Mouse (Mus musculus) midbrain, postnatal 0 days (tissue): ENCODE measurements around the gene Pcbp2. TPM values are rescaled to one million over a fixed set of nuclear protein-coding genes. Genes with fewer than 3 reads are reported as not detected.

Experiments
- ATAC-seq: fragments of 200-750 bp; cut with Nextera tagmentation; 2 replicates; pipeline ENCODE4 v1.8.0; 2017; ENCODE audit warnings: moderate number of reproducible peaks, mild to moderate bottlenecking, moderate TSS enrichment, moderate library complexity; ENCODE audit not compliant: low FRiP score
- DNase-seq: peaks from one replicate; pipeline ENCODE4 v3.0.0-alpha.2; 2015; ENCODE audit warnings: low spot score
- H3K27ac ChIP-seq: fragments of 300-500 bp; sonication (generic); 2 replicates; pipeline ENCODE4 v1.5.1; 2014; ENCODE audit warnings: low read depth, mild to moderate bottlenecking, low read length, mixed read lengths
- H3K27me3 ChIP-seq: fragments of 300-500 bp; sonication (generic); 2 replicates; pipeline ENCODE4 v1.6.1; 2014; ENCODE audit warnings: low read length, control low read depth, mixed read lengths; ENCODE audit not compliant: insufficient read depth
- H3K36me3 ChIP-seq: fragments of 300-500 bp; sonication (generic); 2 replicates; pipeline ENCODE4 v1.6.1; 2014; ENCODE audit warnings: low read length, control low read depth, mixed read lengths; ENCODE audit not compliant: insufficient read depth
- H3K4me1 ChIP-seq: fragments of 300-500 bp; sonication (generic); 2 replicates; pipeline ENCODE4 v1.6.1; 2014; ENCODE audit warnings: mild to moderate bottlenecking, control low read depth, antibody characterized with exemption, low read length, mixed read lengths; ENCODE audit not compliant: insufficient read depth
- H3K4me2 ChIP-seq: fragments of 300-500 bp; sonication (generic); 2 replicates; pipeline ENCODE4 v1.6.1; 2014; ENCODE audit warnings: low read depth, mild to moderate bottlenecking, low read length, mixed read lengths; ENCODE audit not compliant: poor library complexity, severe bottlenecking
- H3K4me3 ChIP-seq: fragments of 300-500 bp; sonication (generic); 2 replicates; pipeline ENCODE4 v1.5.1; 2014; ENCODE audit warnings: low read depth, mild to moderate bottlenecking, low read length, moderate library complexity
- H3K9ac ChIP-seq: fragments of 300-500 bp; sonication (generic); replicated peaks from 2 replicates; pipeline ENCODE4 v1.6.1; 2014; ENCODE audit warnings: mild to moderate bottlenecking, low read length, moderate library complexity, mixed read lengths; ENCODE audit not compliant: poor library complexity, severe bottlenecking
- H3K9me3 ChIP-seq: fragments of 300-500 bp; sonication (generic); 2 replicates; pipeline ENCODE4 v1.6.1; 2016; ENCODE audit warnings: low read length, control low read depth
- CTCF ChIP-seq: IDR thresholded peaks from 2 replicates; pipeline ENCODE4 v1.5.1; 2016; ENCODE audit warnings: antibody characterized with exemption, mild to moderate bottlenecking
- WGBS: fragments of 180-500 bp; shearing (Covaris S2); extraction: QIAGEN DNeasy Blood & Tissue Kit; methylation state at CpG from one replicate; pipeline ENCODE4 v1.1.7; 2014; 5-methylcytosine and 5-hydroxymethylcytosine counted together
- polyA plus RNA-seq: library from polyadenylated mRNA; unstranded; fragments of >200 nt; fragmentation: Nextera tagmentation; extraction: Ambion mirVana; gene quantifications from 2 replicates; pipeline ENCODE4 v1.2.1, GENCODE M21; 2015
- total RNA-seq: library from RNA; depleted of rRNA; stranded (reverse); fragments of >200 nt; gene quantifications from 2 replicates; pipeline ENCODE4 v1.2.3, GENCODE M21; 2014; rRNA removed

The Pcbp2 gene
- total and polyA plus RNA-seq, 2 experiments from 2014 or later = 103 to 150 TPM

DNA sequence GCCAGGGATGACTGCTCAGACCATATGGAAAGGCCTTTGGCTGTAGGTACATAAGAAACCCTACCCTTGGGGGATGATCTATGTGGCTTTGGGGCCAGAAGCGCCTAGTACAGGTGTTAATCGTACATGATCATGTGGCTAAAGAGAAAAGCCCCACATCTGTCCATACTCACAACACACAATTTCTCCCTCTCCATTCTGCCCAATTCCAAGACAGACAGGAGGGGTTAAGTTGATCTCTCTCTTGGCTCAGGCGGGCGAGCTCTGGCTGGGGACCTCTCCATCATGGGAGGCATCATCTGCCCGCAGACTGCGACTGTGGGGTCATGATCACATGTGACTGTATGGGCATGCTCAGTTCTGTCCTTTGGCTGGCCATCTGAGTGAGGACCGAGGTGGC lies 63.6 kb downstream of the Pcbp2 start:
- WGBS = 93% methylated on average over 7 of the region's 7 CpGs
- ATAC-seq = no peak
- H3K4me2 ChIP-seq = no peak overlapping the region
- no peaks in the 10 kb centered on the region for H3K9me3 ChIP-seq
- H3K36me3 ChIP-seq = peaks cover 47% of the 10 kb centered on the region
- no peak for TF ChIP-seq CTCF
- no peak for DNase-seq
- H3K27me3 ChIP-seq = no peaks in the 10 kb centered on the region
- H3K9ac ChIP-seq = no peak overlapping the region
- no peak overlapping the region for H3K27ac ChIP-seq
- H3K4me3 ChIP-seq = no peak overlapping the region
- H3K4me1 ChIP-seq = no peaks in the 10 kb centered on the region

GRCm38 (mm10) chr15:102544801-102545200 lies 74.5 kb downstream of the Pcbp2 start:
- DNase-seq (peak; percentile 21), ATAC-seq (no peak)
- no peak for TF ChIP-seq CTCF
- Histone ChIP-seq H3K27me3 (no peaks in the 10 kb centered on the region), H3K36me3 (peaks cover 28% of the 10 kb centered on the region), H3K4me3 (no peak overlapping the region), H3K27ac (no peak overlapping the region), H3K4me1 (no peaks in the 10 kb centered on the region), H3K9ac (no peak overlapping the region), H3K9me3 (no peaks in the 10 kb centered on the region), H3K4me2 (no peak overlapping the region)
- 91% methylated on average over 4 of the region's 4 CpGs for WGBS

- Histone ChIP-seq H3K27ac (no peak overlapping the region), H3K27me3 (no peaks in the 10 kb centered on the region), H3K4me2 (no peak overlapping the region), H3K4me1 (no peaks in the 10 kb centered on the region), H3K36me3 (peaks cover 21% of the 10 kb centered on the region), H3K4me3 (no peak overlapping the region), H3K9ac (no peak overlapping the region), H3K9me3 (no peaks in the 10 kb centered on the region)
- ATAC-seq (no peak), DNase-seq (no peak)
- WGBS = 84% methylated on average over 3 of the region's 3 CpGs
- TF ChIP-seq CTCF = no peak
These were observed 75.9 kb downstream of the Pcbp2 start for GRCm38 (mm10) chr15:102546246-102546645.

DNA sequence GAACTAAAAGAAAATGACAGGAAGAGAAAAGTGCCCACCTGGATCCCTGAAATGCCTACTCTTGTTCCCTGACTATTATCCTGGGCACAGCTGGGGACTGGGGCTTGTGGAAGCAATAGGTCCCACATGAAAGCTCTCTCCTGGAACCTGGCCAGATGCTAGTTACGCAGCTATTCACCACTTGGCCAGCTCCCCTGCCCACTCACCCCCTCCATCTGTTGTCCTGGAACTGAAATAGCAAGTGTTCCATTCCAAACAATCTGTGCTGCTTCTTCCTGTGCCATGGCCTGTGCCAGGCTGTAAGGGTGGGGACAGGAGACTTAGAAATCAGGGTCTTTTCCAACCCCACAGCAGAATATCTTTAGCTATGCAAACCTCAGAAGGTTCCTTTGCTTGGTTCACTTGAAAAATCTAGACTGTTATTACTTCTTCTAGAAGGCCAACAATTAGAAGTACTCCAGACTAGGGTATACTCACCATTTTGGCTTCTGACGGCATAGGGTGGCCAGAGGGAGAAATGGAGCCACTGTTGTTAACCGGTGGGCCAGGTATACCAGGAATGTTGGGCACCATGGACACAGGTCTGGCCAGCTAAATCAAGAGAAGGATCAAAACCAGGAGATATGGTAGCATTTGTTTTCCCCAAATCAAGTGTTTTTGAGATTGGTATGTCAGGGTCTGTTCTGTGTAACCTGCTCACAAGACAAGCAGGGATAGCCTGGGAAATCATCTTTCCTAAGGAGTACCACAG lies 76.5 kb downstream of the Pcbp2 start:
- Histone ChIP-seq H3K9ac (no peak overlapping the region), H3K27ac (peak overlapping the region; percentile 7; the same call in 1 of the 2 replicates), H3K36me3 (peaks cover 21% of the 10 kb centered on the region), H3K4me1 (no peaks in the 10 kb centered on the region), H3K27me3 (no peaks in the 10 kb centered on the region), H3K4me3 (no peak overlapping the region), H3K4me2 (no peak overlapping the region), H3K9me3 (no peaks in the 10 kb centered on the region)
- ATAC-seq = no peak
- 74% methylated on average over 3 of the region's 3 CpGs for WGBS
- DNase-seq = peak; percentile 91
- no peak for TF ChIP-seq CTCF

DNA sequence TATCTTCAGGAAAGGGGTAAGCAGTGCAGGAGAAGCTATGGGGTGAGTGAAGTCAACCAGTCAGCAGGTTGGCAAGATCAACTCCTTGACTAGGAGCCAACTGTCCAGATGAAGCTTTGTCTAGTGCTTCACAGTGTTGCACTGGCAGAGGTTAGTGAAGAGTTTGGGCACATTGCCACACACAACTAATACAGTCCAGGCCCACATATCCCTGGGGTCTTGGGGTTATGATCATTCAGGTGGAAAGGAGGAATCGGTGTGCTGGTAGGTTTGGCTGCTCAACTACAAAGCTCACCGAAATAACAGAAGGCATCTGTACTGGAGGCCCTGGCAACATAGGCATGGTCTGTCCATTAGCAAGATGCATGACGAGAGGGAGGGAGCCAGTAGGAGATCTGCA lies 77.1 kb downstream of the Pcbp2 start:
- Histone ChIP-seq H3K4me1 (no peaks in the 10 kb centered on the region), H3K36me3 (peaks cover 24% of the 10 kb centered on the region), H3K9ac (no peak overlapping the region), H3K4me2 (no peak overlapping the region), H3K27me3 (no peaks in the 10 kb centered on the region), H3K9me3 (no peaks in the 10 kb centered on the region), H3K27ac (no peak overlapping the region; the same call in 1 of the 2 replicates), H3K4me3 (no peak overlapping the region)
- no peak for TF ChIP-seq CTCF
- DNase-seq (peak; percentile 90), ATAC-seq (no peak)
- 83% methylated on average over 3 of the region's 3 CpGs for WGBS

Other genes starting within 250 kb of the Pcbp2 start
- 0.88 and 1.5 TPM in 2 replicates for gene Itgb7, start 238.6 kb upstream of the Pcbp2 start, total RNA-seq
- gene Itgb7, start 238.6 kb upstream of the Pcbp2 start, polyA plus RNA-seq = 1.1 and 1.2 TPM in 2 replicates
- gene Rarg, start 213.0 kb upstream of the Pcbp2 start, total RNA-seq = 4.4 and 12.6 TPM in 2 replicates
- 3.9 and 4.2 TPM in 2 replicates for gene Rarg, start 213.0 kb upstream of the Pcbp2 start, polyA plus RNA-seq
- gene Gm9918, start 200.0 kb upstream of the Pcbp2 start, total RNA-seq = not detected in 2 replicates
- gene Gm9918, start 200.0 kb upstream of the Pcbp2 start, polyA plus RNA-seq = not detected in 2 replicates
- 43.3 and 59.3 TPM in 2 replicates for gene Mfsd5, start 191.1 kb upstream of the Pcbp2 start, total RNA-seq
- 63.5 and 67.3 TPM in 2 replicates for gene Mfsd5, start 191.1 kb upstream of the Pcbp2 start, polyA plus RNA-seq
- gene Espl1, start 174.3 kb upstream of the Pcbp2 start, total RNA-seq = 2.7 and 4.5 TPM in 2 replicates
- 1.7 and 2.7 TPM in 2 replicates for gene Espl1, start 174.3 kb upstream of the Pcbp2 start, polyA plus RNA-seq
- gene Pfdn5, start 144.4 kb upstream of the Pcbp2 start, total RNA-seq = 145 and 153 TPM in 2 replicates
- gene Pfdn5, start 144.4 kb upstream of the Pcbp2 start, polyA plus RNA-seq = 525 and 567 TPM in 2 replicates
- gene Myg1, start 138.8 kb upstream of the Pcbp2 start, total RNA-seq = 63.1 and 69.1 TPM in 2 replicates
- gene Myg1, start 138.8 kb upstream of the Pcbp2 start, polyA plus RNA-seq = 83.2 and 87.1 TPM in 2 replicates
- gene Aaas, start 119.8 kb upstream of the Pcbp2 start, total RNA-seq = 21.8 and 31.1 TPM in 2 replicates
- 30.1 and 32.8 TPM in 2 replicates for gene Aaas, start 119.8 kb upstream of the Pcbp2 start, polyA plus RNA-seq
- gene Sp7, start 103.4 kb upstream of the Pcbp2 start, total RNA-seq = 0.47 and 0.60 TPM in 2 replicates
- gene Sp7, start 103.4 kb upstream of the Pcbp2 start, polyA plus RNA-seq = 0.10 and 0.31 TPM in 2 replicates
- 20.9 and 25.6 TPM in 2 replicates for gene Sp1, start 64.4 kb upstream of the Pcbp2 start, total RNA-seq
- gene Sp1, start 64.4 kb upstream of the Pcbp2 start, polyA plus RNA-seq = 2.2 and 2.8 TPM in 2 replicates
- 0.38 and 0.85 TPM in 2 replicates for gene Amhr2, start 25.2 kb upstream of the Pcbp2 start, total RNA-seq
- 0.60 and 1.0 TPM in 2 replicates for gene Amhr2, start 25.2 kb upstream of the Pcbp2 start, polyA plus RNA-seq
- gene Prr13, start 11.5 kb upstream of the Pcbp2 start, total RNA-seq = 23.1 and 23.2 TPM in 2 replicates
- 93.5 and 99.1 TPM in 2 replicates for gene Prr13, start 11.5 kb upstream of the Pcbp2 start, polyA plus RNA-seq
- gene Gm10337, start 33.2 kb downstream of the Pcbp2 start, total RNA-seq = not detected in 2 replicates
- gene Gm10337, start 33.2 kb downstream of the Pcbp2 start, polyA plus RNA-seq = 15.9 and 18.2 TPM in 2 replicates
- gene Map3k12, start 46.5 kb downstream of the Pcbp2 start, total RNA-seq = 73.3 and 82.1 TPM in 2 replicates
- 49.7 and 50.1 TPM in 2 replicates for gene Map3k12, start 46.5 kb downstream of the Pcbp2 start, polyA plus RNA-seq
- gene Tarbp2, start 47.7 kb downstream of the Pcbp2 start, total RNA-seq = 78.4 and 96.9 TPM in 2 replicates
- 107 and 116 TPM in 2 replicates for gene Tarbp2, start 47.7 kb downstream of the Pcbp2 start, polyA plus RNA-seq
- gene Npff, start 54.4 kb downstream of the Pcbp2 start, total RNA-seq = 2.6 and 2.7 TPM in 2 replicates
- gene Npff, start 54.4 kb downstream of the Pcbp2 start, polyA plus RNA-seq = 0.99 and 1.3 TPM in 2 replicates
- gene Gm28047, start 154.5 kb downstream of the Pcbp2 start, total RNA-seq = not detected in 2 replicates
- not detected in 2 replicates for gene Gm28047, start 154.5 kb downstream of the Pcbp2 start, polyA plus RNA-seq
- gene Atf7, start 154.9 kb downstream of the Pcbp2 start, total RNA-seq = 16.8 and 18.6 TPM in 2 replicates
- gene Atf7, start 154.9 kb downstream of the Pcbp2 start, polyA plus RNA-seq = 7.5 and 10.9 TPM in 2 replicates
- gene Atp5g2, start 201.8 kb downstream of the Pcbp2 start, total RNA-seq = 187 and 348 TPM in 2 replicates
- gene Atp5g2, start 201.8 kb downstream of the Pcbp2 start, polyA plus RNA-seq = 54.4 and 76.5 TPM in 2 replicates